Mouse (Mus musculus): ENCODE measurements at regions not wholly inside any gene's neighbourhood (a gene's known extent, or its start where the extent isn't known, plus 50 kb on each side); places are given as distances from the start of the nearest gene placed in this dataset.

GRCm38 (mm10) chr2:129883417-129883816 lies 83.1 kb downstream of the Stk35 start:
- Histone ChIP-seq H3K4me2 (ENCODE audit: insufficient read depth, low read depth, poor library complexity, severe bottlenecking) (no peak overlapping the region), H3K9me3 (replicated peaks; ENCODE audit: low read length) (peaks cover 2% of the 10 kb centered on the region), H3K4me1 (ENCODE audit: control insufficient read depth in 1 of 2, insufficient read depth in 2 of 2) (peaks cover 4 to 6% of the 10 kb centered on the region in 2 experiments; a peak in 3 of 4 replicates), H3K79me2 (replicated peaks; ENCODE audit: control insufficient read depth, extremely low read depth, insufficient read depth, poor library complexity, severe bottlenecking) (no peaks in the 10 kb centered on the region), H3K27me3 (replicated peaks) (peaks cover 12% of the 10 kb centered on the region), H3K9ac (ENCODE audit: insufficient read depth, low read depth) (no peak overlapping the region), H3K36me3 (replicated peaks in 1 of 2; ENCODE audit: control insufficient read depth in 1 of 2, insufficient read depth in 1 of 2, low read length in 1 of 2) (no peaks in the 10 kb centered on the region), H3K27ac (ENCODE audit: insufficient read depth, low read depth) (no peak overlapping the region), H3K4me3 (replicated peaks in 1 of 3; ENCODE audit: low read depth in 2 of 3, low read length in 2 of 3, poor library complexity in 1 of 3) (no peak overlapping the region)
- in situ Hi-C loops (cut with MboI; ENCODE audit: low pct_ligation_motif_present, low pct_unique_long_range_greater_than_20kb, low sequenced_read_pairs) (no loop called here), dilution Hi-C loops (cut with MboI; ENCODE audit: extremely low pct_ligation_motif_present, extremely low pct_unique_long_range_greater_than_20kb, low sequenced_read_pairs) (no loop called here)
- TF ChIP-seq JUND (conservative IDR thresholded peaks at IDR 0.05; ENCODE audit: low read depth, low read length), result no peak
- no peak for TF ChIP-seq NRF1 (IDR thresholded peaks at IDR 0.05; ENCODE audit: low read depth, low read length)
- TF ChIP-seq ZMIZ1 (IDR thresholded peaks at IDR 0.05; ENCODE audit: low read depth, low read length), result no peak
- TF ChIP-seq IRF4 (IDR thresholded peaks at IDR 0.05; ENCODE audit: low read depth, low read length), result no peak
- TF ChIP-seq MYC (IDR thresholded peaks at IDR 0.05; ENCODE audit: low read depth, low read length), result no peak
- TF ChIP-seq NELFE (IDR thresholded peaks at IDR 0.05; ENCODE audit: low read depth, low read length), result no peak
- no peak for TF ChIP-seq EP300 (IDR thresholded peaks at IDR 0.05; ENCODE audit: low read length)
- no peak for TF ChIP-seq TBP (conservative IDR thresholded peaks at IDR 0.05; ENCODE audit: low read depth, low read length)
- TF ChIP-seq ETS1 (conservative IDR thresholded peaks at IDR 0.05; ENCODE audit: low read depth, low read length), result no peak
- no peak for TF ChIP-seq SIN3A (IDR thresholded peaks at IDR 0.05; ENCODE audit: low read length)
- no peak for TF ChIP-seq ELF1 (IDR thresholded peaks at IDR 0.05; ENCODE audit: low read depth, low read length)
- TF ChIP-seq ZC3H11A (IDR thresholded peaks at IDR 0.05; ENCODE audit: low read depth, low read length), result no peak
- no peak for TF ChIP-seq TCF12 (IDR thresholded peaks at IDR 0.05; ENCODE audit: low read depth, low read length)
- TF ChIP-seq ZKSCAN1 (IDR thresholded peaks at IDR 0.05; ENCODE audit: borderline replicate concordance, low read depth, low read length), result no peak
- TF ChIP-seq MAZ (IDR thresholded peaks at IDR 0.05; ENCODE audit: low read depth, low read length), result no peak
- no peak for DNase-seq (ENCODE audit: extremely low read depth)

GRCm38 (mm10) chr2:129884316-129884715 lies 84.0 kb downstream of the Stk35 start:
- H3K4me3 ChIP-seq (replicated peaks in 1 of 3; ENCODE audit: low read depth in 2 of 3, low read length in 2 of 3, poor library complexity in 1 of 3), result no peak overlapping the region
- no peaks in the 10 kb centered on the region for H3K79me2 ChIP-seq (replicated peaks; ENCODE audit: control insufficient read depth, extremely low read depth, insufficient read depth, poor library complexity, severe bottlenecking)
- peaks cover 5% of the 10 kb centered on the region for H3K27me3 ChIP-seq (replicated peaks)
- no peak overlapping the region for H3K9ac ChIP-seq (ENCODE audit: insufficient read depth, low read depth)
- H3K36me3 ChIP-seq (replicated peaks in 1 of 2; ENCODE audit: control insufficient read depth in 1 of 2, insufficient read depth in 1 of 2, low read length in 1 of 2), result no peaks in the 10 kb centered on the region
- DNase-seq (ENCODE audit: extremely low read depth), result no peak
- no peak overlapping the region for H3K4me2 ChIP-seq (ENCODE audit: insufficient read depth, low read depth, poor library complexity, severe bottlenecking)
- TF ChIP-seq MEF2A (IDR thresholded peaks at IDR 0.05; ENCODE audit: borderline replicate concordance, low read depth, low read length) (no peak), GABPA (IDR thresholded peaks at IDR 0.05; ENCODE audit: insufficient replicate concordance, low read depth, low read length) (no peak), EP300 (IDR thresholded peaks at IDR 0.05; ENCODE audit: low read length) (no peak), RCOR1 (conservative IDR thresholded peaks at IDR 0.05; ENCODE audit: low read depth, low read length) (no peak)
- peaks cover 2% of the 10 kb centered on the region for H3K9me3 ChIP-seq (replicated peaks; ENCODE audit: low read length)
- peaks cover 4 to 6% of the 10 kb centered on the region in 2 experiments; a peak in 3 of 4 replicates for H3K4me1 ChIP-seq (ENCODE audit: control insufficient read depth in 1 of 2, insufficient read depth in 2 of 2)
- in situ Hi-C loops (cut with MboI; ENCODE audit: low pct_ligation_motif_present, low pct_unique_long_range_greater_than_20kb, low sequenced_read_pairs) (no loop called here), dilution Hi-C loops (cut with MboI; ENCODE audit: extremely low pct_ligation_motif_present, extremely low pct_unique_long_range_greater_than_20kb, low sequenced_read_pairs) (no loop called here)
- no peak overlapping the region for H3K27ac ChIP-seq (ENCODE audit: insufficient read depth, low read depth)
